In genomic region chr9:9673277-9674049, GRCm38 (mm10) we compare ENCODE assay signal across 8 mouse cellular contexts.
A peak's percentile ranks its signal among the peaks of the same experiment; 100 is the strongest.
DNase-seq lines count a peak whose midpoint lies in the region.

No protein-coding gene starts in this region.

- intact Hi-C loops in heart, postnatal 25 days (cut with DNase I) = no loop called here
- intact Hi-C loops in left cerebral cortex, postnatal 10 days (cut with DNase I) = no loop called here

- peak; percentile 85 for DNase-seq in heart, adult 11 months
- no peak for DNase-seq in heart, postnatal 25 days (ENCODE audit: low spot score)
- peak; percentile 18 for DNase-seq in ZHBTc4 (ENCODE audit: low read depth, low spot score)
- peak; percentile 1 for DNase-seq in forelimb bud, embryonic 11.5 days (ENCODE audit: low read depth, low spot score)
- peak; percentile 41 for DNase-seq in mesoderm, embryonic 11.5 days (ENCODE audit: low read depth, low spot score)
- DNase-seq in left cerebral cortex, postnatal 10 days (ENCODE audit: extremely low spot score in 1 of 2, low spot score in 2 of 2) = no peak
- DNase-seq in cerebellum, adult 11 months = no peak
- DNase-seq in lung, adult 18-20 months = no peak

Comparison
In these comparisons a context has a peak if more than half of its experiments do, and no peak if none do; other contexts are left out.
1. DNase-seq: peak in heart, adult 11 months (single experiment), ZHBTc4 (single experiment), forelimb bud, embryonic 11.5 days (single experiment) and mesoderm, embryonic 11.5 days (single experiment); none in heart, postnatal 25 days (single experiment), left cerebral cortex, postnatal 10 days (0 of 2), cerebellum, adult 11 months (single experiment) and lung, adult 18-20 months (0 of 2).